Mouse (Mus musculus) cortical plate, adult 2 months (tissue): ENCODE measurements around the gene Dnajc3. TPM values are rescaled to one million over a fixed set of nuclear protein-coding genes. Genes with fewer than 3 reads are reported as not detected.

Experiments used
- H3K27ac ChIP-seq: fragments of 200-500 bp; 2 replicates; pipeline ENCODE4 v1.5.1; 2012; ENCODE audit warnings: low read length, control low read depth, inconsistent platforms; ENCODE audit not compliant: insufficient read depth
- H3K4me1 ChIP-seq: fragments of 200-500 bp; 2 replicates; pipeline ENCODE4 v1.6.1; 2011; ENCODE audit warnings: low read length; ENCODE audit not compliant: control insufficient read depth, insufficient read depth
- H3K4me3 ChIP-seq: fragments of 200-500 bp; 2 replicates; pipeline ENCODE4 v1.5.1; 2011; ENCODE audit warnings: mild to moderate bottlenecking, low read length, control low read depth; ENCODE audit not compliant: insufficient read depth
- CTCF ChIP-seq: fragments of 200-500 bp; IDR thresholded peaks from 2 replicates; pipeline ENCODE4 v1.5.1; 2011; ENCODE audit warnings: mild to moderate bottlenecking, control low read depth, low read length; ENCODE audit not compliant: insufficient read depth; ENCODE audit errors: extremely low read depth
- POLR2A ChIP-seq: fragments of 200-500 bp; IDR thresholded peaks from 2 replicates; pipeline ENCODE4 v1.6.1; 2011; ENCODE audit warnings: mild to moderate bottlenecking, low read length, control low read depth; ENCODE audit not compliant: insufficient read depth; ENCODE audit errors: extremely low read depth
- polyA plus RNA-seq: library from polyadenylated mRNA; depleted of rRNA; stranded (reverse); fragments of >200 nt; gene quantifications from 2 replicates; pipeline ENCODE4 v1.2.3, GENCODE M21; 2012

The Dnajc3 gene
- polyA plus RNA-seq, 1 experiment: 22.2 TPM

- Histone ChIP-seq H3K4me1 (peaks cover 4% of the 10 kb centered on the region), H3K27ac (no peak overlapping the region), H3K4me3 (no peak overlapping the region)
- TF ChIP-seq POLR2A: no peak
- no peak for TF ChIP-seq CTCF
Measured at GRCm38 (mm10) chr14:118944702-118945101, 6.9 kb downstream of the Dnajc3 start.

GRCm38 (mm10) chr14:118948841-118949240 lies 11.1 kb downstream of the Dnajc3 start:
- TF ChIP-seq CTCF (no peak), POLR2A (no peak)
- Histone ChIP-seq H3K27ac (no peak overlapping the region), H3K4me3 (no peak overlapping the region)

GRCm38 (mm10) chr14:118951912-118952583 lies 14.3 kb downstream of the Dnajc3 start:
- no peak for TF ChIP-seq CTCF
- no peak for TF ChIP-seq POLR2A
- H3K27ac ChIP-seq: no peak overlapping the region
- no peak overlapping the region for H3K4me3 ChIP-seq
- H3K4me1 ChIP-seq: peaks cover 5% of the 10 kb centered on the region

More at GRCm38 (mm10) chr14:118948841-118949240, 11.1 kb downstream of the Dnajc3 start:
- H3K4me1 ChIP-seq: peaks cover 5% of the 10 kb centered on the region

- Histone ChIP-seq H3K27ac (no peak overlapping the region), H3K4me3 (no peak overlapping the region), H3K4me1 (no peaks in the 10 kb centered on the region)
- TF ChIP-seq CTCF (no peak), POLR2A (no peak)
Measured at GRCm38 (mm10) chr14:118958010-118958409, 20.2 kb downstream of the Dnajc3 start.

- TF ChIP-seq POLR2A (no peak), CTCF (no peak)
- Histone ChIP-seq H3K4me1 (no peaks in the 10 kb centered on the region), H3K4me3 (no peak overlapping the region), H3K27ac (no peak overlapping the region)
Measured at GRCm38 (mm10) chr14:118965356-118966000, 27.7 kb downstream of the Dnajc3 start.

- TF ChIP-seq POLR2A (no peak), CTCF (no peak)
- no peak overlapping the region for H3K27ac ChIP-seq
- H3K4me1 ChIP-seq: no peaks in the 10 kb centered on the region; the same call in 1 of the 2 replicates
- no peak overlapping the region for H3K4me3 ChIP-seq
Measured at GRCm38 (mm10) chr14:118967646-118968045, 29.9 kb downstream of the Dnajc3 start.

GRCm38 (mm10) chr14:118972268-118972667 lies 34.5 kb downstream of the Dnajc3 start:
- Histone ChIP-seq H3K4me1 (no peaks in the 10 kb centered on the region; the same call in 1 of the 2 replicates), H3K27ac (no peak overlapping the region), H3K4me3 (no peak overlapping the region)
- TF ChIP-seq CTCF: no peak
- TF ChIP-seq POLR2A: no peak

- H3K4me1 ChIP-seq: peaks cover 2% of the 10 kb centered on the region; the same call in 1 of the 2 replicates
- no peak overlapping the region for H3K4me3 ChIP-seq
- H3K27ac ChIP-seq: no peak overlapping the region
- TF ChIP-seq POLR2A (no peak), CTCF (no peak)
Measured at GRCm38 (mm10) chr14:118977136-118977816, 39.5 kb downstream of the Dnajc3 start.

GRCm38 (mm10) chr14:118979571-118980325 lies 42.0 kb downstream of the Dnajc3 start:
- TF ChIP-seq POLR2A (no peak), CTCF (no peak)
- H3K4me1 ChIP-seq: peaks cover 2% of the 10 kb centered on the region; the same call in 1 of the 2 replicates
- no peak overlapping the region for H3K27ac ChIP-seq
- H3K4me3 ChIP-seq: no peak overlapping the region
